Mouse (Mus musculus) limb, embryonic 15.5 days (tissue): ENCODE measurements around the gene Brpf3. TPM values are rescaled to one million over a fixed set of nuclear protein-coding genes. Genes with fewer than 3 reads are reported as not detected.

Experiments
- ATAC-seq: fragments of 200-750 bp; cut with Nextera tagmentation; 2 replicates; pipeline ENCODE4 v1.8.0; 2017; ENCODE audit warnings: low read depth, moderate TSS enrichment; ENCODE audit not compliant: insufficient number of reproducible peaks, low FRiP score, low TSS enrichment
- H3K27ac ChIP-seq: fragments of 300-500 bp; sonication (generic); 2 replicates; pipeline ENCODE4 v1.5.1; 2015; ENCODE audit warnings: moderate library complexity, mild to moderate bottlenecking, inconsistent platforms
- H3K27me3 ChIP-seq: fragments of 300-500 bp; sonication (generic); 2 replicates; pipeline ENCODE4 v1.6.1; 2015; ENCODE audit warnings: inconsistent platforms
- H3K36me3 ChIP-seq: fragments of 300-500 bp; sonication (generic); 2 replicates; pipeline ENCODE4 v1.6.1; 2015; ENCODE audit warnings: inconsistent platforms
- H3K4me1 ChIP-seq: fragments of 300-500 bp; sonication (generic); 2 replicates; pipeline ENCODE4 v1.6.1; 2015; ENCODE audit warnings: inconsistent platforms
- H3K4me2 ChIP-seq: fragments of 300-500 bp; sonication (generic); 2 replicates; pipeline ENCODE4 v1.6.1; 2015; ENCODE audit warnings: mild to moderate bottlenecking, inconsistent platforms
- H3K4me3 ChIP-seq: fragments of 300-500 bp; sonication (generic); 2 replicates; pipeline ENCODE4 v1.5.1; 2015; ENCODE audit warnings: mild to moderate bottlenecking, inconsistent platforms
- H3K9ac ChIP-seq: fragments of 300-500 bp; sonication (generic); 2 replicates; pipeline ENCODE4 v1.6.1; 2015; ENCODE audit warnings: inconsistent platforms
- H3K9me3 ChIP-seq: fragments of 300-500 bp; sonication (generic); 2 replicates; pipeline ENCODE4 v1.6.1; 2016; ENCODE audit warnings: inconsistent platforms
- WGBS: fragments of 180-500 bp; shearing (Covaris S2); methylation state at CpG from one replicate; pipeline ENCODE4 v1.1.7; 2015; 5-methylcytosine and 5-hydroxymethylcytosine counted together
- polyA plus RNA-seq: library from polyadenylated mRNA; unstranded; fragments of >200 nt; fragmentation: Nextera tagmentation; extraction: Ambion mirVana; gene quantifications from 2 replicates; pipeline ENCODE4 v1.2.1, GENCODE M21; 2015

Brpf3 gene
- polyA plus RNA-seq, 1 experiment from 2014 or later, result 8.4 TPM

DNA sequence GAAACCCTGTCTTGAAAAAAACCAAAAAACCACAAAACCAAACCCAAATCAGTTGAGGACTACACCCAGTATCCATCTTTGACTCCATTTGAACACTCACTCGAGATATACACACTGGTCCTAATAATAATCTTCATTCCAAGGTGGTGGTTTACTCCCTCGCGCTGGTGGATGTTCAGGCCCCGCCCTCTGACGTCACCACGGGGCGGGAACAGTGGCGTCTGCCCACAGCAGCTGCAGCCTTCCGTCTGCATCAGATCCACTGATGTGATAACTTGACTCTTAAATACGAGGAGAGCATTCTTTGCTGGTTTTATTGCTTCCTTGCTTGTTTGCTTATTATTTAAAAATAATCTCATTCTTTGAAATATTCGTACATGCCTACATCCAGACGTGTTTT lies 81.4 kb downstream of the Brpf3 start:
- no peak overlapping the region for H3K4me2 ChIP-seq
- 5% methylated on average over 12 of the region's 12 CpGs for WGBS

DNA sequence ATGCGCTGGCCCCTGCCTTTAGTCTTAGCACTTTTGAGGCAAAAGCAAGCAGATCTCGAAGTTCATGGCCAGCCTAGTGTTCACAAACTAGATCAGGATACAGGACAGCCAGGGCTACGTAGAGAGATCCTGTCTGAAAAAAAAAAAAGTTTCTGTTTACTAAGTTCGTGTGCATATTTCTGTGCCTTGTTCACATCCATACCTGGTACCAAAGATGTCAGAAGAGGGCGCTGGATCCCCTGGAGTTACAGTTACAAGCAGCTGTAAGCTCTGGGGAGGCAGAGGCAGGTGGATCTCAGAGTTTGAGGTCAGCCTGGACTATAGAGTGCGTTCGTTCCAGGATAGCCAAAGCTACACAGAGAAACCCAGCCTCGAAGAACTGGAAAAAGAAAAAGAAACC lies 81.9 kb downstream of the Brpf3 start:
- Histone ChIP-seq H3K27ac (no peak overlapping the region), H3K4me2 (no peak overlapping the region)
- no peak for ATAC-seq

More for the DNA sequence above, 81.4 kb downstream of the Brpf3 start:
- Histone ChIP-seq H3K4me1 (peaks cover 6% of the 10 kb centered on the region), H3K9ac (no peak overlapping the region), H3K4me3 (no peak overlapping the region), H3K36me3 (no peaks in the 10 kb centered on the region), H3K9me3 (no peaks in the 10 kb centered on the region), H3K27ac (no peak overlapping the region), H3K27me3 (peaks cover 14% of the 10 kb centered on the region; the same call in 1 of the 2 replicates)
- ATAC-seq, result no peak

DNA sequence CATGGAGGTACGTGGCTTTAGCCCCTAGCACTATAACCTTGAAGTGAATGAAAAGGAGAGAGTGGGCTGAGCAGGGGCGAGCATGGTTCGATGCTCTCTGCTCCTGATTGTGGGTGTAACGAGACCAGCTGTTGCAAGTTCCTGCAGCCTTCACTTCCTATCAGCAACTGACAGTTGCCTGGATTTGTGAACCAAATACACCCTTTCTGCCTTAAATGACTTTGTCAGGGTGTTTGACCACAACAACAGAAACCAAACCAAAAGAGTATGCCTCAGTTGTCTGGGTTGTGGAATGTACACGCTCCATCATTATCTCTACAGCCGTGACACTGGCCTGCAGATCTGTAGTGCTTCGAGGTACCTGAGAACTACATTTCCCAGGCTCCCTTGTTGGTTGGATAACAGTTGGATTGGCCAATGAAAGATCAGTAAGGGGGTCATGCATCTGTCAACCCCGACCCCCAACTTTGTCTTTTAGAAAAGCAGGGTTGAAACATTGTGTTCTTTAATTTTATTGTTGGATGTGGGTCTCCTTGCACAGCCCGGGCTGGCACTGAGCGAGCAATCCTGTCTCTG lies 83.1 kb downstream of the Brpf3 start:
- H3K27me3 ChIP-seq, result peaks cover 14% of the 10 kb centered on the region; the same call in 1 of the 2 replicates
- no peaks in the 10 kb centered on the region for H3K36me3 ChIP-seq
- WGBS, result 70% methylated on average over 10 of the region's 10 CpGs
- H3K27ac ChIP-seq, result no peak overlapping the region
- no peak overlapping the region for H3K9ac ChIP-seq
- ATAC-seq, result no peak
- H3K4me2 ChIP-seq, result no peak overlapping the region
- H3K9me3 ChIP-seq, result no peaks in the 10 kb centered on the region
- no peak overlapping the region for H3K4me3 ChIP-seq
- peaks cover 6% of the 10 kb centered on the region for H3K4me1 ChIP-seq

More for the DNA sequence above, 81.9 kb downstream of the Brpf3 start:
- H3K9me3 ChIP-seq, result no peaks in the 10 kb centered on the region
- 52% methylated on average over 8 of the region's 8 CpGs for WGBS
- H3K36me3 ChIP-seq, result no peaks in the 10 kb centered on the region
- H3K27me3 ChIP-seq, result peaks cover 14% of the 10 kb centered on the region; the same call in 1 of the 2 replicates
- peaks cover 6% of the 10 kb centered on the region for H3K4me1 ChIP-seq
- no peak overlapping the region for H3K9ac ChIP-seq
- H3K4me3 ChIP-seq, result no peak overlapping the region

DNA sequence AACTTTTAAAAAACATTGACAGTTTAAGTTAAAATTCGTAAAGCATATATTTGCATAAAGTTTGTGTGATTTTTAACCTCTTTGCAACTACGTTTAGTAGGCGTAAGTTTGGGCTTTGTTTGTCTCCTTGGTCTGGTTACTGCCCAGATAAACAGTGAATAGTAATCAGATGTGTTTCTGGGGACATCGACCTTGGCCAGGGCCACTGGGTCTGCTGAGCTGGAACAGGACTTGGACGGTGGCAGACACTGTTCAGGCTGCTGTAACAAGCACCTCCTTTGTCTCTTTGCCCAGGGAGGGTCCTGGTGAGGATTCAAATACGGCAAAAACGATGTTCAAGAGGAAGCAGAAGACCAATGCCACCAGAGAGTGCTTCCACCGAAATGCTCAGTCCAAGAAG lies 84.3 kb downstream of the Brpf3 start:
- H3K4me1 ChIP-seq, result no peaks in the 10 kb centered on the region; the same call in 1 of the 2 replicates
- H3K4me3 ChIP-seq, result no peak overlapping the region
- H3K27me3 ChIP-seq, result peaks cover 14% of the 10 kb centered on the region; the same call in 1 of the 2 replicates
- WGBS, result 88% methylated on average over 8 of the region's 8 CpGs
- H3K27ac ChIP-seq, result no peak overlapping the region
- ATAC-seq, result no peak
- H3K36me3 ChIP-seq, result no peaks in the 10 kb centered on the region
- H3K9ac ChIP-seq, result no peak overlapping the region
- no peak overlapping the region for H3K4me2 ChIP-seq
- H3K9me3 ChIP-seq, result no peaks in the 10 kb centered on the region

DNA sequence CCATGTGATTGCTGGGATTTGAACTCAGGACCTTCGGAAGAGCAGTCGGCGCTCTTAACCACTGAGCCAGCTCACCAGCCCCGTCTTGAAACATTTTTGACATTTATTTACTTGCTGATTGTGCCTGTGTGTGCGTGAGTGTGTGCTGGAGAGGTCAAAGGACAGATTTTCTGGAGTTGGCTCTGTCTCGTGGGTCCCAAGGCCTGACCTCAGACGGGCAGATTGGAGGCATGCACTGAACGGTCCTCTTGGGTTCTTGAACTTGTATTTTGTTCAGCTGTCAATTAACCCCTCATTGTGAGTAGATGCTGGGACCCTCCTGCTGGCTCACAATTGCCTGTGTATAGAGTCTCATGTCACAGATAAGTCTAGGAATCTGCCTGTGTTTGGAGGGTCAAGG lies 85.4 kb downstream of the Brpf3 start:
- no peak overlapping the region for H3K9ac ChIP-seq
- WGBS, result 79% methylated on average over 8 of the region's 8 CpGs
- ATAC-seq, result no peak

More for the DNA sequence above, 85.4 kb downstream of the Brpf3 start:
- no peaks in the 10 kb centered on the region for H3K36me3 ChIP-seq
- peaks cover 8% of the 10 kb centered on the region; the same call in 1 of the 2 replicates for H3K27me3 ChIP-seq
- no peak overlapping the region for H3K27ac ChIP-seq
- no peaks in the 10 kb centered on the region; the same call in 1 of the 2 replicates for H3K4me1 ChIP-seq
- H3K4me3 ChIP-seq, result no peak overlapping the region
- H3K9me3 ChIP-seq, result no peaks in the 10 kb centered on the region
- no peak overlapping the region for H3K4me2 ChIP-seq

Other genes starting within 250 kb of the Brpf3 start
- gene Clps, start 240.3 kb upstream of the Brpf3 start, polyA plus RNA-seq, result 0.47 and 1.8 TPM in 2 replicates
- gene Lhfpl5, start 225.4 kb upstream of the Brpf3 start, polyA plus RNA-seq, result 0.40 and 0.60 TPM in 2 replicates
- 120 and 121 TPM in 2 replicates for gene Srpk1, start 178.4 kb upstream of the Brpf3 start, polyA plus RNA-seq
- 0.60 and 0.72 TPM in 2 replicates for gene Slc26a8, start 110.9 kb upstream of the Brpf3 start, polyA plus RNA-seq
- gene Mapk14, start 109.8 kb upstream of the Brpf3 start, polyA plus RNA-seq, result 37.9 and 45.2 TPM in 2 replicates
- gene AC170998.1, start 75.0 kb upstream of the Brpf3 start, polyA plus RNA-seq, result 1.9 and 2.4 TPM in 2 replicates
- 126 and 130 TPM in 2 replicates for gene Mapk13, start 31.8 kb upstream of the Brpf3 start, polyA plus RNA-seq
- 13.8 and 14.1 TPM in 2 replicates for gene Pnpla1, start 57.3 kb downstream of the Brpf3 start, polyA plus RNA-seq
- 0.22 and 0.27 TPM in 2 replicates for gene 4930539E08Rik, start 114.2 kb downstream of the Brpf3 start, polyA plus RNA-seq
- not detected in 2 replicates for gene Pxt1, start 142.8 kb downstream of the Brpf3 start, polyA plus RNA-seq
- 88.9 and 98.7 TPM in 2 replicates for gene Kctd20, start 150.9 kb downstream of the Brpf3 start, polyA plus RNA-seq
- gene Stk38, start 206.9 kb downstream of the Brpf3 start, polyA plus RNA-seq, result 100 and 104 TPM in 2 replicates
- gene Srsf3, start 231.5 kb downstream of the Brpf3 start, polyA plus RNA-seq, result 513 and 518 TPM in 2 replicates